Mouse (Mus musculus) cerebellum, adult 18-20 months (tissue): ENCODE data around the gene Ribc2.

Experiments
- DNase-seq, 2 experiments: peaks; one replicate each; pipeline ENCODE4 v3.0.0; 2021

Gene Ribc2

DNA sequence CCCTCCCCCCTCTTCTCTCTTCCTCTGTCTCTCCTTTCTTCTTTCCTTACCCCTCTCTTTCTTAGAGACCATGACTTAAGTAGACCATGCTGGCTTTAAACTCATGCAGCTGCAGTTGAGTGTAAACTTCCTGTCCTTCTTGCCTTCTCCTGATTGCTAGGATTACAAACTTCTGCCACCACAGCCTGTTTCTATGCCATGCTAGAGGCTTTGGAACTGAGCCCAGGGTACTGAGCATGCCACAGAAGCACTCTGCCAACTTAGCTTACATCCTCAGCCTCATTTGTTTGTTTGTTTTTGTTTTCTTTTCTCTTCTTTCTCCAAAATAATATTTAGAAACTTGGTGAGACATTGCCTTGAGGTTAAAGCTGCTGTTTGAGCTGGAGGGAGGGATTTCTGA is 48.5 kb downstream of the Ribc2 start:
- DNase-seq, result no peak

DNA sequence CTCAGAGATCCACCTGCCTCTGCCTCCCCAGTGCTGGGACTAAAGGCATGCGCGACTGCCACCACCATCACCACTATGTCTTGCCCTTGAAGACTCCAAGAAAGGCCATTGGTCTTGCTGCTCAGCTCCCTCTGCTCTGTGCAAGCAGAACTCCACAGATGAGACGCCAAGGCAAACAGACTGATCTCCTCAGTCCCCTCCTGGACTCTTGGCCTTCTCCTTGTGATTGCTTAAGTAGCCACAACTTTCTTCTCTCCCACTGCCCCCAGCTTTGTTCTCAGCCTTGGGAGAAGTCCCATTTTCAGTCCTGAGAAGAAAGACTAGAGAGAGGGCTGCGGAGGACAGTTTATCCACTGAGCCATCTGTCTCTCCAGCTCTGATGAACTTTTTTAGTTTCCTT is 50.2 kb downstream of the Ribc2 start:
- no peak for DNase-seq

GRCm38 (mm10) chr15:85186916-85187315 is 55.0 kb downstream of the Ribc2 start:
- DNase-seq, result no peak

DNA sequence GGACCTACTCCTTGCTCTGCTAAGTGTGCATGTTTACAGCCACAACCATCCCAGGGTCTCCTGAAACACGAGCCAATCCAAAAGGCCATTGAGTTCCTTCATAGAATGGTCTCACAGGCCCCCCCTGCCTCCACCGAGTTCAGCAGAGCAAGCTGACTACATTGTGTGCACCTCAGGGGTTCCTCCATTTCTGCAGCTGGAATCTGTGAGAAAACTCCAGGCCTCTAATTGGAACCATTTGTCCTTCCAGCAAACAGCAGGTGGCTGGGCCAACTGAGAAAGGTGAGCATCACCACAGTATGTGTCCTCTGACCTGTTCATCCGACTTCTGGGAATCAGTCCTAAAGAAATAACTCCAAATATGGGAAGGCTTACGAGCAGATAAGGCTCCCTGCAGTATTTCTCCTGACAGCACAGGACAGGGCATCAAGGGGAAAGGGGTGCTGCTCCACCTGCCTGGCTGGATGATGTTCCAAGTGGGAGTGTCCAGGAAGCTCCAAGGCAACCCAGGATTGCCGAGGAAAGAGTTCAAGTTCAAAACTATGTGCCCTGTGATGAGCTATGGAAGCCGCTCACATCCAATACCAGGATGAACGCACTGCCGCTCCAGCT is 56.4 kb downstream of the Ribc2 start:
- no peak for DNase-seq
